Mouse (Mus musculus) liver, embryonic 11.5 days (tissue): ENCODE measurements around the gene Slc10a6. TPM values are rescaled to one million over a fixed set of nuclear protein-coding genes. Genes with fewer than 3 reads are reported as not detected.

ENCODE experiments used
- ATAC-seq: fragments of 200-750 bp; cut with Nextera tagmentation; replicated peaks from 2 replicates; pipeline ENCODE4 v1.8.0; 2017; ENCODE audit warnings: moderate number of reproducible peaks, mild to moderate bottlenecking, moderate TSS enrichment, moderate library complexity; ENCODE audit not compliant: low FRiP score
- DNase-seq: peaks from one replicate; pipeline ENCODE4 v3.0.0-alpha.2; 2017; ENCODE audit warnings: low spot score
- H3K27ac ChIP-seq: fragments of 300-500 bp; sonication (generic); 2 replicates; pipeline ENCODE4 v1.5.1; 2014; ENCODE audit warnings: mild to moderate bottlenecking, low read depth, low read length, control low read depth
- H3K27me3 ChIP-seq: fragments of 300-500 bp; sonication (generic); replicated peaks from 2 replicates; pipeline ENCODE4 v1.6.1; 2014; ENCODE audit warnings: low read length, mixed read lengths; ENCODE audit not compliant: control insufficient read depth, insufficient read depth
- H3K36me3 ChIP-seq: fragments of 300-500 bp; sonication (generic); 2 replicates; pipeline ENCODE4 v1.6.1; 2014; ENCODE audit warnings: mild to moderate bottlenecking, low read length, moderate library complexity, mixed read lengths; ENCODE audit not compliant: control insufficient read depth, insufficient read depth
- H3K4me1 ChIP-seq: fragments of 300-500 bp; sonication (generic); replicated peaks from 2 replicates; pipeline ENCODE4 v1.6.1; 2014; ENCODE audit warnings: low read length, mixed read lengths; ENCODE audit not compliant: control insufficient read depth, insufficient read depth
- H3K4me2 ChIP-seq: fragments of 300-500 bp; sonication (generic); 2 replicates; pipeline ENCODE4 v1.6.1; 2014; ENCODE audit warnings: mild to moderate bottlenecking, control low read depth, moderate library complexity
- H3K4me3 ChIP-seq: fragments of 300-500 bp; sonication (generic); 2 replicates; pipeline ENCODE4 v1.5.1; 2014; ENCODE audit warnings: low read depth, low read length, control low read depth
- H3K9ac ChIP-seq: fragments of 300-500 bp; sonication (generic); 2 replicates; pipeline ENCODE4 v1.6.1; 2014; ENCODE audit warnings: low read depth, low read length, control low read depth
- H3K9me3 ChIP-seq: fragments of 300-500 bp; sonication (generic); 2 replicates; pipeline ENCODE4 v1.6.1; 2016; ENCODE audit warnings: low read length, inconsistent platforms, mixed read lengths; ENCODE audit not compliant: control insufficient read depth
- WGBS: fragments of 180-500 bp; shearing (Covaris S2); extraction: QIAGEN DNeasy Blood & Tissue Kit; methylation state at CpG from one replicate; pipeline ENCODE4 v1.1.7; 2014; 5-methylcytosine and 5-hydroxymethylcytosine counted together
- polyA plus RNA-seq: library from polyadenylated mRNA; unstranded; fragments of >200 nt; fragmentation: Nextera tagmentation; extraction: Ambion mirVana; gene quantifications from 2 replicates; pipeline ENCODE4 v1.2.1, GENCODE M21; 2014

Gene Slc10a6
- polyA plus RNA-seq, 1 experiment from 2014 or later: 0.15 TPM

- Histone ChIP-seq H3K4me3 (no peak overlapping the region), H3K4me1 (no peaks in the 10 kb centered on the region), H3K9me3 (no peaks in the 10 kb centered on the region), H3K4me2 (no peak overlapping the region), H3K36me3 (no peaks in the 10 kb centered on the region), H3K27ac (no peak overlapping the region), H3K9ac (no peak overlapping the region), H3K27me3 (no peaks in the 10 kb centered on the region; the same call in 1 of the 2 replicates)
- no peak for DNase-seq
- ATAC-seq: no peak
- 72% methylated on average over 9 of the region's 9 CpGs for WGBS
Observed at GRCm38 (mm10) chr5:103629854-103630580, 814 bp upstream of the Slc10a6 start.

GRCm38 (mm10) chr5:103628499-103628898 is 704 bp downstream of the Slc10a6 start:
- Histone ChIP-seq H3K36me3 (no peaks in the 10 kb centered on the region), H3K27me3 (no peaks in the 10 kb centered on the region; the same call in 1 of the 2 replicates), H3K4me3 (no peak overlapping the region), H3K4me2 (no peak overlapping the region), H3K4me1 (no peaks in the 10 kb centered on the region), H3K9me3 (no peaks in the 10 kb centered on the region), H3K9ac (no peak overlapping the region), H3K27ac (no peak overlapping the region)
- 70% methylated on average over 6 of the region's 6 CpGs for WGBS
- DNase-seq: no peak
- ATAC-seq: no peak

- no peak for DNase-seq
- Histone ChIP-seq H3K9me3 (no peaks in the 10 kb centered on the region), H3K27ac (no peak overlapping the region), H3K4me2 (no peak overlapping the region), H3K36me3 (no peaks in the 10 kb centered on the region), H3K27me3 (no peaks in the 10 kb centered on the region; the same call in 1 of the 2 replicates), H3K4me1 (no peaks in the 10 kb centered on the region), H3K4me3 (no peak overlapping the region), H3K9ac (no peak overlapping the region)
- no peak for ATAC-seq
- WGBS: 75% methylated on average over 5 of the region's 5 CpGs
Observed at GRCm38 (mm10) chr5:103624831-103625230, 4.4 kb downstream of the Slc10a6 start.

- Histone ChIP-seq H3K27ac (no peak overlapping the region), H3K9me3 (no peaks in the 10 kb centered on the region), H3K27me3 (no peaks in the 10 kb centered on the region), H3K4me1 (no peaks in the 10 kb centered on the region), H3K9ac (no peak overlapping the region), H3K4me3 (no peak overlapping the region), H3K36me3 (no peaks in the 10 kb centered on the region), H3K4me2 (no peak overlapping the region)
- no peak for DNase-seq
- no peak for ATAC-seq
- WGBS: 78% methylated on average over 5 of the region's 5 CpGs
Observed at GRCm38 (mm10) chr5:103622321-103622720, 6.9 kb downstream of the Slc10a6 start.

GRCm38 (mm10) chr5:103620301-103620973 is 8.8 kb downstream of the Slc10a6 start:
- H3K9ac ChIP-seq: no peak overlapping the region
- H3K27me3 ChIP-seq: no peaks in the 10 kb centered on the region
- H3K4me1 ChIP-seq: no peaks in the 10 kb centered on the region
- H3K36me3 ChIP-seq: no peaks in the 10 kb centered on the region
- H3K27ac ChIP-seq: no peak overlapping the region
- no peak overlapping the region for H3K4me2 ChIP-seq
- no peaks in the 10 kb centered on the region for H3K9me3 ChIP-seq
- ATAC-seq (no peak), DNase-seq (no peak)
- H3K4me3 ChIP-seq: no peak overlapping the region
- WGBS: 70% methylated on average over 12 of the region's 12 CpGs

GRCm38 (mm10) chr5:103617191-103617590 is 12.0 kb downstream of the Slc10a6 start:
- Histone ChIP-seq H3K4me2 (no peak overlapping the region), H3K27ac (no peak overlapping the region), H3K4me1 (no peaks in the 10 kb centered on the region), H3K9me3 (no peaks in the 10 kb centered on the region), H3K9ac (no peak overlapping the region), H3K4me3 (no peak overlapping the region), H3K36me3 (no peaks in the 10 kb centered on the region), H3K27me3 (no peaks in the 10 kb centered on the region)
- DNase-seq: no peak
- WGBS: 71% methylated on average over 9 of the region's 9 CpGs
- ATAC-seq: no peak

- H3K4me3 ChIP-seq: no peak overlapping the region
- no peaks in the 10 kb centered on the region for H3K4me1 ChIP-seq
- H3K27me3 ChIP-seq: no peaks in the 10 kb centered on the region
- H3K9me3 ChIP-seq: no peaks in the 10 kb centered on the region
- no peak for ATAC-seq
- DNase-seq: no peak
- no peaks in the 10 kb centered on the region for H3K36me3 ChIP-seq
- no peak overlapping the region for H3K9ac ChIP-seq
- H3K27ac ChIP-seq: no peak overlapping the region
- no peak overlapping the region for H3K4me2 ChIP-seq
- WGBS: 75% methylated on average over 7 of the region's 7 CpGs
Observed at GRCm38 (mm10) chr5:103614356-103614755, 14.8 kb downstream of the Slc10a6 start.

- DNase-seq: no peak
- no peaks in the 10 kb centered on the region for H3K9me3 ChIP-seq
- no peak overlapping the region for H3K9ac ChIP-seq
- no peaks in the 10 kb centered on the region for H3K27me3 ChIP-seq
- no peak overlapping the region for H3K4me3 ChIP-seq
- H3K27ac ChIP-seq: no peak overlapping the region
- no peak for ATAC-seq
- no peak overlapping the region for H3K4me2 ChIP-seq
- no peaks in the 10 kb centered on the region for H3K36me3 ChIP-seq
- 78% methylated on average over 7 of the region's 7 CpGs for WGBS
- no peaks in the 10 kb centered on the region for H3K4me1 ChIP-seq
Observed at GRCm38 (mm10) chr5:103612316-103612715, 16.9 kb downstream of the Slc10a6 start.
